Mouse (Mus musculus) layer of hippocampus, adult 18-20 months (tissue): Measurements from ENCODE around the gene Lpcat3. TPM values are rescaled to one million over a fixed set of nuclear protein-coding genes. Genes with fewer than 3 reads are reported as not detected.
A peak's percentile ranks its signal among the peaks of the same experiment; 100 is the strongest.
"Not testable (repeated sequence)": the region's sequence is repeated elsewhere in the genome, so short reads cannot be mapped to it uniquely, and the experiment has no call there.

Experiments used
- DNase-seq, 2 experiments: peaks; one replicate each; pipeline ENCODE4 v3.0.0; 2022; ENCODE audit warnings: low spot score in 2 of 2
- long read RNA-seq: library from polyadenylated mRNA; stranded (forward); transcript quantifications from one replicate; pipeline ENCODE4 v2.0.0, GENCODE M21; 2021
- total RNA-seq, 2 experiments: library from RNA; stranded (reverse); gene quantifications; 2 replicates each; pipeline ENCODE4 v1.2.3; 2021

The Lpcat3 gene
- total RNA-seq: 10 to 100 TPM; 25.2 to 29.2 TPM
- long read RNA-seq, transcript Lpcat3-201 (13 exons, 2,281 nt): major isoform, 19 of 27 reads
- long read RNA-seq, partial matches to known transcripts: 2 of 27 reads
- long read RNA-seq, other reads (novel, unspliced or antisense): 6 of 27 reads

- DNase-seq: peak; percentile 95 to 98
Measured at GRCm38 (mm10) chr6:124662477-124663423, at the start of gene Lpcat3. Lpcat3 (plus strand) TSS chr6:124663027.

DNA sequence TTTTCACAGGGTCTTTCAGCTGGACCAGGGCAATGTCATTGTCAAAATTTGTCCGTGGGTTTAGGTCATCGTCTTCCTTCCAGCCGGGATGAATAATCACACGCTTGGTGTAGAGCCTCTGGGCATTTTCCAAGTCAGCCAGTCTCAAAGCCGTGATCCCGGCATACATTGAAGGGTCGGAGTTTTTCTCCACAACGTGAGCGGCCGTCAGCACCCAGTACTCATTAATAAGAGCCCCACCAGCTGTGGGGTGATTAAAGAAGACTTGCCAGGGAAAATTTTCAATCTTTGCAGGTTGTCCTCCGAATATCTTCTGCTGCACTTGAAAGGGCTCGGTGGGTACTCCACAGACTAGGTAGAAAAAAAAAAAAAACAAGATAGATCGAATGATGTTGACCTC is 37.2 kb upstream of the Lpcat3 start:
- DNase-seq: no peak

- DNase-seq: not testable (repeated sequence)
Measured at GRCm38 (mm10) chr6:124626184-124626583, 36.6 kb upstream of the Lpcat3 start.

DNA sequence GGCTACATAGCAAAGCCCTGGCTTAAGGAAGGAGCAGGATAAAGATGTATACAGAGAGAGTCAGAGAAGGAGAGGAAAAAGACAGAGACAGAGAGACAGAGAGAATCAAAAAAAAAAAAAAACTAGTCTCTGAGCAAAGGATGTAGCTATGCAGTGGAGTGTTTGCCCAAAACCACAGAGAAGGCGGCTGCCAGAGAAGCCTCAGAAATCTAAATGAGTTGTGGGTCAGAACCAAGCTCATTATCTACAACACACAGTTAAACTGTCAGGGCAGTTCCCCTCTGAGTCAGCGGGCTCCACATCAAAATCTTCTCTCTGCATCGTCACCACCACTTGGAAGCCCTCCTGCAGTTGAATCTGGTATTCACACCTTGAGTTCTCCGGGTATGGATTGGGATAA is 32.1 kb upstream of the Lpcat3 start:
- no peak for DNase-seq

- not testable (repeated sequence) for DNase-seq
Measured at GRCm38 (mm10) chr6:124635985-124636384, 26.8 kb upstream of the Lpcat3 start, which contains the start of gene C1s2. C1s2 (minus strand) TSS chr6:124636085.

DNA sequence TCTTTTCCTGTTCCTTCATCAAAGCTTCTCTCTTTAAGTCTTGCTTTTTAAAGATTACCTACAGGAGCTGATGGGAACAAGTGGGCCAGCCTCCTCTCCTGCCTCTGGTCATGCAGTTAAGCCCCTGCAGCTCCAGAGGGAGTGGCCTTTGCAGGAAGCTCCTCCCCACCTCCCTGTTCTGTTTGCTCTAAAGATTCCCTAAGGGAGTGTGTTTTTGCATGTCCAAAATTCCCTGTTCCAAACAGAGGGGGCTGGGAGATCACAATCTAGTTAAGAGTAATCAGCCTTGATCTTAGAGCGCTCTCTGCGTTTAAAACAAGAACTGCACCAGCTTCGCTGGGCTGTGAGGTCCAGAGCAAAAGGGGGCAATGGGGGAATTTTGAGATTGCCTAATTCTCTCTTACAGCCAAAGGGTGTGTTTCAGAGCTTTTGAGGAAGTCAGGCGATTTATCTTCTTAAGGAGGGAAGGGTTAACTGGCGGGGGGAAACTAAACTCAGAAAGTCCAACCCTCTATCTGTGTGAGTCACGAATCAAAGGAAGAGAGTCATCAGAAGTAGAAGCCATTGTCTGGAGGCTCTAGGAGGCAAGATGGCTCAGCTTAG is 25.9 kb upstream of the Lpcat3 start:
- not testable (repeated sequence) for DNase-seq

DNA sequence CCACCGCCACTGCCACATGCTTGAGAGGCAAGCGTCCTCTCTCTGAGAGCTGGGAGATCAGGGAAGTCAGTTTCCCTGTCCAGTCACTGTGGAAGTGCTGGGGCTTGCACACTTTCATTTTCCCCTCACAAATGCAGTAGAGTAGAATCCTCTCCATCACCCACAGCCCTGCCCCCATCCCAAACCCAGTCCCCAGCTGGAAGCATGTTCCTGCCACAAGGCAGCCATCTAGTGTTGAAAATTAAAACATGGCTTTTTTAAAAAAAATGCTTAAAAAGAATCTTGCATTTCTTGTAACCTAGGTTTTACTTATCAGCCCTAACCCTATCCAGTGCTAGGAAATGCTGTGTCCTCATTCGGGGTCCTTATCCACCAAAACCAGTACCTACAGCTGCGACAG is 22.8 kb upstream of the Lpcat3 start:
- DNase-seq: peak; percentile 16

DNA sequence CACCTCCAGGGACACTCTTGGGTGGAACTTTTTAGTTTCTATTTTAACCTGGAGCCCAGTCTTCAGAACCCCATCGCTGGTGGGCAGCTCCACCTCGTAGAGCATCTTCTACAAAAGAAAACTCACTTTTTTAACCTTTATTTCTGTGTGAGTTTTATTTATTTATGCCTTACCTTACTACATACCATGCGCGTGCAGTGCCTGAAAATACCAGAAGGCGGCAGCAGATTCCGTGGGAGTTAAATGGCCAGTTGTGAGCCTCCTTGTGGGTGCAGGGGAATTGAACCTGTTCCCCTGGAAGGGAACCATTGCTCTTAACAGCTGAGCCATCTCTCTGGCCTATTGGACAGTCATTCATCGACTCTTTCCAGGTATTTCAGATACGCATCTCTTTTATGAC is 21.8 kb upstream of the Lpcat3 start:
- peak; percentile 9 to 51 for DNase-seq

GRCm38 (mm10) chr6:124646394-124646793 is 16.4 kb upstream of the Lpcat3 start:
- no peak for DNase-seq

- no peak for DNase-seq
Measured at GRCm38 (mm10) chr6:124655893-124656292, 6.9 kb upstream of the Lpcat3 start.

DNA sequence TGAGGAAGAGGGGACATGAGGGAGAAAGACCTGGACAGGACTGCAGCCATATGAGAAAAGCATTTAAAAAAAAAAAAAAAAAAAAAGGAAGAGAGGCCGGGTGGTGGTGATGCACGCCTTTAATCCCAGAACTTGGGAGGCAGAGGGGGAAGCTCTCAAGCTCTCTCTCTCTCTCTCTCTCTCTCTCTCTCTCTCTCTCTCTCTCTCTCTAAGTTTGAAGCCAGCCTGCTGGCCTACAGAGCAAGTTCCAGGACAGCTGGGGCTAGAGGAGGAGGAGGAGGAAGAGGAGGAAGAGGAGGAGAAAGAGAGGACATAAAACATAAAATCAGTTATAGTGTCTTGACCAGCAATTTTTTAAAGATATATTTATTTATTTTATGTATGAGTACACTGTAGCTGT is 4.8 kb upstream of the Lpcat3 start:
- no peak for DNase-seq

DNA sequence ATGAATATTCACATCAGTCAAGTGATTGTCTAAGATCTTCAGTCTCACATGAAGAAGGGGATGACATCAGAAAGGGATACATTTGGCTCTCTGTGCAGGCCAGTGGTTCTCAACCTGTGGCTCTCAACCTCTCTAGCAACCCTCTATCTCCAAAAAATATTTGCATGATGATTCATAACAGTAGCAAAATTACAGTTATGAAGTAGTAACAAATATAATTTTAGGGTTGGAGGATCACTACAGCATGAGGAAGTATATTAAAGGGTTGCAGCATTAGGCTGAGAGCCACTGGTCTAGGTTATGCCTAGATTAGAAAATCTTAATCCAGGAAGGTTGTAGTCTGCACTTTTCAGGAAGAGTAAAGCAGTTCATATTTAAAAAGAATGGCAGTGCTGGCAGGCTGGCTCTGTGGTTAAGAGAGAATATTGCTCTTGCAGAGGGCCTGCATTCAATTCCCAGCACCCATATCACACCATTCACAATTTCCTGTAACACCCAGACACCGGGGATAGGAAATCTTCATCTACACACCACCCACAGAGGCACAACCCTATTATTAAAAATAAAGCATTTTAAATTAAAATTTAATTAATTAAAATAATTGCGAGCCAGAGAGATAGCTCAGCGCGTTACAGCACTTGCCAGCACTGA is 1.5 kb upstream of the Lpcat3 start:
- no peak for DNase-seq

- no peak for DNase-seq
Measured at GRCm38 (mm10) chr6:124661995-124662394, 832 bp upstream of the Lpcat3 start.

DNA sequence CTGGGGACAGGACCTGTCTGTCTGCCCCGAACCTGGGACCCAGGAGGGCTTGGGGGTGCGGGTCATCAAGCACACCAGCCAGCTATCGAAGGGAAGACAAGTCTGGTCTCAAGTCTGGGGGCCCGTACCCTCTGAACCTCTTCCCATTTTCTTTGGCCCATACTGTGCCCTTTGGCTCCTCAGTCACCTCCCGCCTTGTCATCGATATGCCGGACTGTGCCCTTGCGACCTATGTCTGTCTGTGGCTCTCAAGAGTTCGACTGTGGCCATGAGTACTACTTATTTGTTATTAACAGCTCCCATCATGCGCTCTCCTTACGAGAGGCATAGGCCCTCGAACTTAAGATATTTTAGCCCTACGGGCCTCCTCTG is 583 bp downstream of the Lpcat3 start:
- no peak for DNase-seq

DNA sequence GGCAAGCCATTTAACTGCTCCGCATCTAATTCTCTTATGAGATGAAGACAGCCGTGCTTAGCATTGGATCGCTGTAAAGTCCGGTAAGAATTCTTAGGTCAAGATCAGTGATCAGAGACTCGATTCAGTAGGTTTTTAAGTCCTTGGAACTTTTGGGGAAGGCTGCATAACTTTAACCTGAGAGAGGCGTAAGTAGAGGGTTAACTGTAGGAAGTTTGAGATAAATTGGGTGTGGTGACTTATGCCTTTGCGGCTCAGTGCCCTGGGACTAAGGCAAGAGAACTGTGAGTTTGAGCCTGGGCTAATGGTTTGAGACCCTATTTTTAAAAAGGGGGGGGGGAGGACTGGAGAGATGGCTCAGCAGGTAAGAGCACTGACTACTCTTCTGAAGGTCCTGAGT is 1.4 kb downstream of the Lpcat3 start:
- no peak for DNase-seq

DNA sequence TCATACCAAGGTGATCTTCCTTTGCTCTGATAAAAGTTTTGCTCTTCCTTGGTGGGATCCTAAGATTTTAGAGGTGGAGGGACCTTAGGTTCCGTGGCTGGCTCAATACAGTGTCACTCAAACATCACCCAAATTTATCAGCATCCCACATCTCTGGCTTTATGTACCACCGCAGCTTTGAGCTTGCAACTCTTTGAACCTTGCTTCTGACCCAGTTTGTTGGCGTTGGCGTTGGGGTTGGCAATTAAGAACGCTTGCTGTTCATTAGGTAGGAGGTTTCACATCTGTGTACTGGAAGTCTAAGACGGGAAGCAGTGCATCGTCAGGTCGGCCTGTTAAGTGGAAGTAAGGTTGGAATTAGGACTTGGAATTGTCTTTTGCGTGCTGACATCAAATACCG is 2.2 kb downstream of the Lpcat3 start:
- no peak for DNase-seq

DNA sequence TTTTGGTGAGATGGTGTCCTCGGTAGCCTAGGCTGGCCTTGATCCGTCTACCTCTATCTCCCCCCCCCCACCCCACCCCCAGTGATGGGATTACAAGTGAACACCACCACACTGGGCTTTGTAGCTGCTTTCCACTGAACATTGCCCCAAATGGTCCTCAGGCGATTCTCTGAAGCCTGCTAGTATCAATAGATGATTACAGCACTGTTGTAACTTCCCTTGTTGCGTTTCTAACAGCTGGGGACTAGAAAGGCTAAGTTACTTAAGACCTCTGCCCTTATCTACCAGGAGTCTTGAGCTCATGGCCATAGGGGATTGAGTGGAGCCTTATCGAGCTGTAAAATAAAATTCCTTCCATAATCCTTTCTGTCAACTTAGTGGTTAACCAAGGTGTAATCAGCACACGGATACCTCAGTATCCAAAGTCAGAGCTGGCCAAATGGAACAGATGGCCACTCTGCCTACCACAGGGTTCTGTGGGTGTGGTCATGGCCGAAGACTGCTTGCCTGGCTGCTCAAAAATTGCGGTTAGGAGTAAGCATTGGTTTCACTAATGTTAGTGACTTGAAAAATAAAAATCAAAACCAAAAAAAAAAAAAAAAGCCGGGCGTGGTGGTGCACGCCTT is 6.5 kb downstream of the Lpcat3 start:
- no peak for DNase-seq

- no peak for DNase-seq
Measured at GRCm38 (mm10) chr6:124670281-124670900, 7.6 kb downstream of the Lpcat3 start.

DNA sequence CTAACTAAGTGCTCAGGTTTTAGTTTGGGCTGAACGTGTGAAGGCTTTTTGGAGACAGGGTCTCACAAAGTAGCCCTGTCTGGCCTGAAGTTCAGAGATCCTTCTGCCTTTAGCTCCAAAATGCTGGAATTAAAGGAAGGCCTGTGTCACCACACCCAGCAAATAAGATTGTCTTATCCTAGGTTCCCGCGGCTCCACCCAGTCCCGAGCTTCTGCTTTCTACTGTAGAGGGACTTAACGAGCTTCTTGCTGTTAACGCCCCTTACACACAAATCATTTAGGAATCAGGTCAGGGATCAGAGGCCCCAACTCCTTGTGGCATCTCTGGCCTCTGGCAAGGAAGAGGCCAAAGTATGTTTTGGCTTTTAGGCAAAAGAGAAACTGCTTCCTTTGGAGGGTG is 9.3 kb downstream of the Lpcat3 start:
- no peak for DNase-seq

GRCm38 (mm10) chr6:124673619-124674018 is 10.8 kb downstream of the Lpcat3 start:
- peak in 1 of 2 experiments; percentile 44 for DNase-seq

DNA sequence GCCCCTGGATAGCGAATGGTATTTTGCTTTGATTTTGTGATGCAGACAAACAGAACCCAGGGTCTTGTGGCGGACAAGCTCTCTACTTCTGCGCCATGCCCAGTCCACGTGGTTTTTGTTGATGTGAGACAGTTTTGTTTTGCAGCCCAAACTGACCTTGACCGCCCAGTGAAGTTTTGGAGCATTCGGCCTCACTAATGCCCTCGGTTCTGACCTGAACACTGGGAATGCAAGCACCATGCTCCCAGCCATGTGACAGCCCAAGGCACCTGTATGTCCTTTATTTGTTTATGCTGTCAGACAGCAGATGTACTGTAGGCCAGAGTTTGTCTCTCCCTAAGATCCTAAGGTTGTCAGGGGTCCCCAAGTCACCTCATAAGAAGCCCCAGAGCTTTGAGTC is 11.8 kb downstream of the Lpcat3 start:
- DNase-seq: no peak
